Mouse (Mus musculus): ENCODE data around the gene Gm3127. TPM values are rescaled to one million over a fixed set of nuclear protein-coding genes. Genes with fewer than 3 reads are reported as not detected.
"Not testable (repeated sequence)": the region's sequence is repeated elsewhere in the genome, so short reads cannot be mapped to it uniquely, and the experiment has no call there.

Gene Gm3127
- not detected for total RNA-seq (2021)
- long read RNA-seq, experiment 1 = 0 reads
- long read RNA-seq, experiment 2 = 0 reads

DNA sequence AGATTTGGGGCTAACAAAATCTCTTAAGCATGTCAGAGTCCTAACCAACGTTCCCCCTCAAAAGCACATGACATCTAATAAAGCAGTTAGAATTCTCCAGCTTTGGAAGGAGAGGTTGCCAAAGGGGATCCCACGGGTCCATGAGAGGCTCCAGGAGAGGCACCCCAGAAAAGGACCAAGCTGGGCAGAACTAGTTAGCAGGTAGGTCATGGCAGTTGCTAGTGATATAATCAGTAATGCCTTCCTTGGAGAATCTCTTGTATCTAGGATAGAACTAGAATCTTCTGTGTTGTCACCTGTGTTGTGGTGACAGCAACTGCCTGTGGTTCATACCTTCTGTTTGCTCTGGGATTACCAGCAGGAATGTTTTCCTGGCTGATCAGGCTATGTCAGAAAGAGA lies at the start of gene Gm3127:
Gene Gm3127, plus strand, starts transcription at position 301 of the 400 bp plus-strand sequence.
- intact Hi-C loops (cut with DNase I); DNase-seq: not testable (repeated sequence)

DNA sequence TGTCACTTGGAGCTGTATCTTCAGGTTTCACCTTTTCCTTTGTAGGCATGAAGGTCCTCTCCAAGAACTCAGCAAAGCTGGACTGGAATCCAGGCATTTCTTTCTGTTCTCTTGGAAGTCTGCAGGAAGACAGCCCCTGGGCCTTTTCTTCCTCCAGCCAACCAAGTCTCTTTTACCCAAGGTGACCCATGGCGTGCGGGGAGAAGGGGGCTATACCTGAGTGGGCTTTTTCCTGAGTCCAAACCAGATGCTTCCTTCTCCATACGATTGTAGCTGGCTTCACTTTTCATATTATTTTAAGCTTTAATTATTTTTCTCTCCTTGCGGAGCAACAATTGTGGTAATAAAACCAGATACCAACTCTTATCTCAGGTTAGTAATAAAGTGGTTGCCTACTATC lies 23.2 kb upstream of the Gm3127 start:
- intact Hi-C loops (cut with DNase I); DNase-seq: not testable (repeated sequence)

DNA sequence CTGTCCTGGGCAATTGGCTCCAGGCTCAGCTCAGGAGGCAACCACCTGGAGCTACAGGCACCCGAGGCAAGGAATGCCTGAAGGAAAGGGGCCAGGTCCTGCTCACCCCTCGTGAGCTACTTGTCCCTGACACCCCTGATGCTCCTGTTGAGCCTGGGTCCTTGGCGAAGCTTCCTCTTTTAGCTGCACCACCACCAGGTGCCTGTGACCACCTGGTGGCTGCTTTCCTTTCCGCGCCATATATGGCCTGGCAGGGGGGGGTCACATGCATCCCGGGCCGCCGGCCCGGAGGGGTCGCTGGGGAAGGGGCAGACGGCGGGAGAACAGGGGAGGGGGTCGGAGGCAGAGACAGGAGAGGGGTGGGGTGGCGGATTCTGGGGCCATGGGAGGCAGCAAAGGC lies 17.2 kb downstream of the Gm3127 start:
- DNase-seq; intact Hi-C loops (cut with DNase I): not testable (repeated sequence)

DNA sequence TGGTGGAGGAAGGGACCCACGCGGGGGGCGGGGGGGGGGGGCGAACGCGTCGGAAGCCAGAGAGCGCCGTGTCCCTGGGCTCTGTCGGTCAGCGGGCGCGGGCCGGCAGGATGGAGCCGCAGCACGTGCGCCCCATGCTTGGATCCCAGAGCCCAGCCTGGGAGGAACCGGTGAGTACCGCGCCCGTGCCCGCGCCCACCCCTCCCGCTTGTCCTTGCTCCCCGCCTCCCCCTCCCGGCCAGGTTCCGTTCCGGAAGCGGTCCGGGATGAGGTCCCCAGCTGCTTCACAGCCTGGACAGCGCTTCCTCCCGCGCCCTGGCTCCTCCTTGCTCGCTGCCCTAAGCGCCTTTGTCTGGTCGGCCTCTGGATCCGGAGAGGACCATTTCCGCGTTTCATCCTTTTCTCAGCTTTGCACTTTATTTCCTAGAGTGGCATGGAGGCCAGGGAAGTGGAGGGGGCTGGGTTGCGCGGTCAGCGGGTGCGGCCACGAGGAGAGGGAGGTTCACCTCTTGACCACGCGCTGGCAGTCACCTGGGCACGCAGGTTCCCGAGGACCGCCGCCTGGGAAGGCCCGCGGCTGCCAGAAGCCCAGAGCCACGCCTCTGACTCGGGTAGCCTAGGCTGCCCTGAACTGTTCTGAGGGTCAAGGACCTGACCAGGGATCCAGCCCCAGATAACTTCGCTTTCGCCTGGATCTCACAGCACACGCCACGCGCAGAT lies 17.8 kb downstream of the Gm3127 start, which contains the start of gene Gm2974:
Gene Gm2974, plus strand, starts transcription at position 86 of the 720 bp plus-strand sequence.
- intact Hi-C loops (cut with DNase I) = not testable (repeated sequence)
- DNase-seq = peak; percentile 25 to 27

DNA sequence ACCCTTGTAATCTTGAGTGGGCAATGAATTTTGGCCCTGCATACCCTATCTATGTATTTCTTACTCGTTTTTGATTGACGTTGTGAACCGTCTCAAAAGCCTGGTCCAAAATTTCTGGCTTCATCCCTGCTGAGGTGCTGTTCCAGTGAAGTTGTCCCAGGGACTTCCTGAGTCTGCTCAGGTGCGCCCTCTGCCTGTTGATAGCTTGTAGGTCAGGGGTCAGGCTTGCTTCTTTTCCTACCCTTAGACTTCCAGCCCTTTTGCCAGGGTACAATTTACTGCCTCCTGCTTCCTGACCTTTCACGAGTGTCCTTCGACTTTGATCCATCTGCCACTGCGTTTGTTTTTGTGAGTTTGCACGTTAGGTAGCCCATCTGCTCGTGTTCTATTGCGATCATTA lies 18.5 kb downstream of the Gm3127 start:
- intact Hi-C loops (cut with DNase I); DNase-seq: not testable (repeated sequence)

Other genes starting within 250 kb of the Gm3127 start
- gene Gm3029, start 233.3 kb upstream of the Gm3127 start, total RNA-seq (2021) = not detected
- gene Gm3095, start 201.5 kb upstream of the Gm3127 start, total RNA-seq (2021) = not detected
- gene Gm3099, start 166.6 kb upstream of the Gm3127 start, total RNA-seq (2021) = not detected
- 1 to 10 TPM in 1 of 2 experiments, under 1 TPM in 1; 0.73 to 1.6 TPM for gene Gm5796, start 141.1 kb upstream of the Gm3127 start, total RNA-seq (2021)
- under 1 TPM; 0.19 to 0.20 TPM for gene Gm3115, start 80.9 kb upstream of the Gm3127 start, total RNA-seq (2021)
- gene Gm8108, start 54.5 kb upstream of the Gm3127 start, total RNA-seq (2021) = 1 to 10 TPM; 1.6 to 2.5 TPM
- gene Gm2974, start 17.5 kb downstream of the Gm3127 start, total RNA-seq (2021) = under 1 TPM in 1 of 2 experiments, not detected in 1; 0.17 TPM
- gene Gm3138, start 84.6 kb downstream of the Gm3127 start, total RNA-seq (2021) = not detected
- not detected for gene Gm3149, start 152.3 kb downstream of the Gm3127 start, total RNA-seq (2021)
- gene 2610042L04Rik, start 169.7 kb downstream of the Gm3127 start, total RNA-seq (2021) = under 1 TPM; 0.14 to 0.20 TPM
- gene Gm3159, start 232.5 kb downstream of the Gm3127 start, total RNA-seq (2021) = not detected